Mouse (Mus musculus): ENCODE measurements around the gene Gpr153. TPM values are rescaled to one million over a fixed set of nuclear protein-coding genes. Genes with fewer than 3 reads are reported as not detected.
A peak's percentile ranks its signal among the peaks of the same experiment; 100 is the strongest.

The Gpr153 gene
- total and polyA plus RNA-seq, 3 experiments = 0.30 to 1.4 (median 0.70) TPM

- DNase-seq (ENCODE audit: extremely low read depth) = no peak
- Histone ChIP-seq H3K9ac (ENCODE audit: insufficient read depth, low read depth) (no peak overlapping the region), H3K27me3 (replicated peaks) (no peaks in the 10 kb centered on the region), H3K9me3 (replicated peaks; ENCODE audit: low read length) (no peaks in the 10 kb centered on the region), H3K79me2 (replicated peaks; ENCODE audit: control insufficient read depth, extremely low read depth, insufficient read depth, poor library complexity, severe bottlenecking) (no peaks in the 10 kb centered on the region), H3K36me3 (replicated peaks in 1 of 2; ENCODE audit: control insufficient read depth in 1 of 2, insufficient read depth in 1 of 2, low read length in 1 of 2) (peaks cover 0 to 25% of the 10 kb centered on the region in 2 experiments), H3K27ac (ENCODE audit: insufficient read depth, low read depth) (peak overlapping the region; percentile 15; the same call in 1 of the 2 replicates), H3K4me1 (ENCODE audit: control insufficient read depth in 1 of 2, insufficient read depth in 2 of 2) (peaks cover 45 to 70% of the 10 kb centered on the region in 2 experiments), H3K4me3 (replicated peaks in 1 of 3; ENCODE audit: low read depth in 2 of 3, low read length in 2 of 3, poor library complexity in 1 of 3) (no peak overlapping the region), H3K4me2 (ENCODE audit: insufficient read depth, low read depth, poor library complexity, severe bottlenecking) (no peak overlapping the region)
- dilution Hi-C loops (cut with MboI; ENCODE audit: extremely low pct_ligation_motif_present, extremely low pct_unique_long_range_greater_than_20kb, low sequenced_read_pairs) (no loop called here), in situ Hi-C loops (cut with MboI; ENCODE audit: low pct_ligation_motif_present, low pct_unique_long_range_greater_than_20kb, low sequenced_read_pairs) (no loop called here)
- TF ChIP-seq ZMIZ1 (IDR thresholded peaks at IDR 0.05; ENCODE audit: low read depth, low read length) (no peak), ELF1 (IDR thresholded peaks at IDR 0.05; ENCODE audit: low read depth, low read length) (no peak), ZC3H11A (IDR thresholded peaks at IDR 0.05; ENCODE audit: low read depth, low read length) (no peak), CHD2 (IDR thresholded peaks at IDR 0.05; ENCODE audit: low read length) (no peak)
Measured at GRCm38 (mm10) chr4:152270599-152270998, 3.4 kb upstream of the Gpr153 start.

DNA sequence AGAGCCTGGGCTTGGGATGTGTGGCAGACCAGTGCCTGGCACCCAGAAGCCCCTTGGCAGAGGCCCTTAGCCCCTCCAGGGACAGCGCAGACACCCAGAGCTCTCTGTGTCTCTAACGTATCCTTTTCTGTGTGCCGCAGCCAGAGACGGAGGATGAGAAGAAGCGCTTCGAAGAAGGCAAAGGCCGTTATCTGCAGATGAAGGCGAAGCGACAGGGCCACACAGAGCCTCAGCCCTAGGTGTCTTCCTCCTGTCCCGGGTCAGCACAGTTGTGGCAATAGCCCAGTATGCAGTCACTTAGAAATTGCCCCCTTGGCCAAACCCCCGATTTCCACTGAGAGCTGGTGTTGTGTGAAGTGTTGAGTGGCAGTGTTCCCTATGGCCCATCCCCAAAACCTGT, 2.7 kb upstream of the Gpr153 start:
- Histone ChIP-seq H3K4me1 (ENCODE audit: control insufficient read depth in 1 of 2, insufficient read depth in 2 of 2) (peaks cover 45 to 63% of the 10 kb centered on the region in 2 experiments), H3K79me2 (replicated peaks; ENCODE audit: control insufficient read depth, extremely low read depth, insufficient read depth, poor library complexity, severe bottlenecking) (no peaks in the 10 kb centered on the region), H3K27ac (ENCODE audit: insufficient read depth, low read depth) (no peak overlapping the region), H3K4me3 (replicated peaks in 1 of 3; ENCODE audit: low read depth in 2 of 3, low read length in 2 of 3, poor library complexity in 1 of 3) (no peak overlapping the region), H3K36me3 (replicated peaks in 1 of 2; ENCODE audit: control insufficient read depth in 1 of 2, insufficient read depth in 1 of 2, low read length in 1 of 2) (peaks cover 0 to 21% of the 10 kb centered on the region in 2 experiments), H3K9ac (ENCODE audit: insufficient read depth, low read depth) (no peak overlapping the region), H3K9me3 (replicated peaks; ENCODE audit: low read length) (no peaks in the 10 kb centered on the region), H3K4me2 (ENCODE audit: insufficient read depth, low read depth, poor library complexity, severe bottlenecking) (no peak overlapping the region), H3K27me3 (replicated peaks) (no peaks in the 10 kb centered on the region)
- TF ChIP-seq MEF2A (IDR thresholded peaks at IDR 0.05; ENCODE audit: borderline replicate concordance, low read depth, low read length) (no peak), ELF1 (IDR thresholded peaks at IDR 0.05; ENCODE audit: low read depth, low read length) (no peak), POLR2AphosphoS2 (IDR thresholded peaks at IDR 0.05; ENCODE audit: low read depth, low read length) (no peak), MAX (IDR thresholded peaks at IDR 0.05; ENCODE audit: low read length) (no peak), NELFE (IDR thresholded peaks at IDR 0.05; ENCODE audit: low read depth, low read length) (no peak), USF2 (conservative IDR thresholded peaks at IDR 0.05; ENCODE audit: low read depth, low read length) (no peak), CTCF (conservative IDR thresholded peaks at IDR 0.05 in 1 of 2, IDR thresholded peaks at IDR 0.05 in 1 of 2; ENCODE audit: low read depth in 2 of 2, low read length in 2 of 2) (no peak), ZNF384 (IDR thresholded peaks at IDR 0.05; ENCODE audit: low read depth, low read length) (no peak), SIN3A (IDR thresholded peaks at IDR 0.05; ENCODE audit: low read length) (no peak)
- DNase-seq (ENCODE audit: extremely low read depth) = no peak
- in situ Hi-C loops (cut with MboI; ENCODE audit: low pct_ligation_motif_present, low pct_unique_long_range_greater_than_20kb, low sequenced_read_pairs) = no loop called here
- dilution Hi-C loops (cut with MboI; ENCODE audit: extremely low pct_ligation_motif_present, extremely low pct_unique_long_range_greater_than_20kb, low sequenced_read_pairs) = no loop called here

DNA sequence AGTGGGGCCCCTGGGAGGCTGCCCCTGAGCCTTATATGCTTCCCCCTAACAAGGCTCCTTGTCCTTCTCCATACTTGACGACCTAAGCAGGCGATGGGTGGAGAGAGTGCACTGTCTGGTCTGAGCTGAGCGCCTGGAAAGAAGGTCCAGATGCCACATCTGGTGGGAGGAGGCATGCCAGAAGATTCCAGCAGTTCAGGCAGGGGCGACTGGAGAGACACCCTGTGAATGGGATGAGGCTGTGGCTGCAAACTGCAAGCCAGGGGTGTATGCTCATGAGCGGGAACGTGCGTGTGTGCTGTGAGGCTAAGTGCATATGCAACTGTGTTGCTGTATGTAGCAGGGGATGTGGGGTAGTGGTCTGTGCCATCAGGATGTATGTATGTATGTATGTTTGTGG, 2.0 kb upstream of the Gpr153 start:
- in situ Hi-C loops (cut with MboI; ENCODE audit: low pct_ligation_motif_present, low pct_unique_long_range_greater_than_20kb, low sequenced_read_pairs) (no loop called here), dilution Hi-C loops (cut with MboI; ENCODE audit: extremely low pct_ligation_motif_present, extremely low pct_unique_long_range_greater_than_20kb, low sequenced_read_pairs) (no loop called here)
- Histone ChIP-seq H3K9ac (ENCODE audit: insufficient read depth, low read depth) (no peak overlapping the region), H3K79me2 (replicated peaks; ENCODE audit: control insufficient read depth, extremely low read depth, insufficient read depth, poor library complexity, severe bottlenecking) (no peaks in the 10 kb centered on the region), H3K9me3 (replicated peaks; ENCODE audit: low read length) (no peaks in the 10 kb centered on the region), H3K27ac (ENCODE audit: insufficient read depth, low read depth) (no peak overlapping the region), H3K27me3 (replicated peaks) (no peaks in the 10 kb centered on the region), H3K4me2 (ENCODE audit: insufficient read depth, low read depth, poor library complexity, severe bottlenecking) (no peak overlapping the region), H3K4me1 (ENCODE audit: control insufficient read depth in 1 of 2, insufficient read depth in 2 of 2) (peaks cover 45 to 63% of the 10 kb centered on the region in 2 experiments), H3K4me3 (replicated peaks in 1 of 3; ENCODE audit: low read depth in 2 of 3, low read length in 2 of 3, poor library complexity in 1 of 3) (peak overlapping the region in 1 of 3 experiments; percentile 46), H3K36me3 (replicated peaks in 1 of 2; ENCODE audit: control insufficient read depth in 1 of 2, insufficient read depth in 1 of 2, low read length in 1 of 2) (peaks cover 0 to 21% of the 10 kb centered on the region in 2 experiments)
- no peak for TF ChIP-seq JUND (conservative IDR thresholded peaks at IDR 0.05; ENCODE audit: low read depth, low read length)
- TF ChIP-seq EP300 (IDR thresholded peaks at IDR 0.05; ENCODE audit: low read length) = no peak
- TF ChIP-seq ZMIZ1 (IDR thresholded peaks at IDR 0.05; ENCODE audit: low read depth, low read length) = no peak
- TF ChIP-seq MYC (IDR thresholded peaks at IDR 0.05; ENCODE audit: low read depth, low read length) = no peak
- DNase-seq (ENCODE audit: extremely low read depth) = no peak

Measured in CH12.LX (cell line).